Mouse (Mus musculus) stomach, postnatal 0 days (tissue): Measurements from ENCODE around the gene Gpatch2.

Source experiments
- CTCF ChIP-seq: IDR thresholded peaks from 2 replicates; pipeline ENCODE4 v1.5.1; 2016; ENCODE audit warnings: antibody characterized with exemption, low read depth, mild to moderate bottlenecking, moderate library complexity
- EP300 ChIP-seq: optimal IDR thresholded peaks from 2 replicates; pipeline ENCODE3; 2016; ENCODE audit warnings: antibody characterized with exemption

- TF ChIP-seq CTCF, result no peak
- TF ChIP-seq EP300, result no peak
Observed at GRCm38 (mm10) chr1:187170361-187170760, 44.9 kb upstream of the Gpatch2 start.
